Mouse (Mus musculus) ES-E14 (cell line): ENCODE data around the gene Ptprn2.

ENCODE experiments used
- CHD2 ChIP-seq: IDR thresholded peaks from 2 replicates; pipeline ENCODE4 v1.6.1; 2014; ENCODE audit warnings: mild to moderate bottlenecking, low read depth, low read length, inconsistent platforms
- HCFC1 ChIP-seq: IDR thresholded peaks from 2 replicates; pipeline ENCODE4 v1.6.1; 2012; ENCODE audit warnings: low read length, inconsistent platforms, borderline replicate concordance; ENCODE audit not compliant: insufficient read depth
- MAFK ChIP-seq: IDR thresholded peaks from 2 replicates; pipeline ENCODE4 v1.6.1; 2014; ENCODE audit warnings: mild to moderate bottlenecking, low read depth, low read length, inconsistent platforms; ENCODE audit not compliant: insufficient read depth
- ZC3H11A ChIP-seq: IDR thresholded peaks from 2 replicates; pipeline ENCODE4 v1.6.1; 2012; ENCODE audit warnings: low read depth, mild to moderate bottlenecking, inconsistent platforms, low read length, borderline replicate concordance
- ZNF384 ChIP-seq: IDR thresholded peaks from 2 replicates; pipeline ENCODE4 v1.6.1; 2012; ENCODE audit warnings: low read depth, low read length, inconsistent platforms

DNA sequence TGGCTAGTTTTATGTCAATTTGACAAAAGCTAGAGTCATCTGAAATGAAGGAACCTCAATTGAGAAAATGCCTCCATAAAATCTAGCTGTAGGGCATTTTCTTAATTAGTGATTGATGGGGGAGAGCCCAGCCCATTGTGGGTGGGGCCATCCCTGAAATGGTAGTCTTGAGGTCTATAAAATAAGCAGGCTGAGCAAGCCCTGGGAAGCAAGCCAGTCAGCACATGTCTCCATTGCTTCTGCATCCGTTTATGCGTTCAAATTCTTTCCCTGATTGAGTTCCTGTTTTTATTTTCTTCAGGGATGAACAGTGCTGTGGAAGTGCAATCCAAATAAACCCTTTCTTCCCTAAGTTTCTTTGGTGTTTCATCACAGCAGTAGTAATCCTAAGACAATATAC is 152.0 kb downstream of the Ptprn2 start:
- TF ChIP-seq MAFK (no peak), CHD2 (no peak), ZNF384 (no peak), HCFC1 (no peak), ZC3H11A (no peak)
